Mouse (Mus musculus) ES-E14 (cell line): Measurements from ENCODE around the gene Zfp704.

Experiments
- CHD2 ChIP-seq: IDR thresholded peaks from 2 replicates; pipeline ENCODE4 v1.6.1; 2014; ENCODE audit warnings: mild to moderate bottlenecking, low read depth, low read length, inconsistent platforms
- MAFK ChIP-seq: IDR thresholded peaks from 2 replicates; pipeline ENCODE4 v1.6.1; 2014; ENCODE audit warnings: mild to moderate bottlenecking, low read depth, low read length, inconsistent platforms; ENCODE audit not compliant: insufficient read depth
- ZC3H11A ChIP-seq: IDR thresholded peaks from 2 replicates; pipeline ENCODE4 v1.6.1; 2012; ENCODE audit warnings: low read depth, mild to moderate bottlenecking, inconsistent platforms, low read length, borderline replicate concordance

GRCm38 (mm10) chr3:9449261-9450007 lies 160.5 kb downstream of the Zfp704 start:
- TF ChIP-seq ZC3H11A (no peak), MAFK (no peak), CHD2 (no peak)
